Mouse (Mus musculus): ENCODE results near the gene Myo18a. TPM values are rescaled to one million over a fixed set of nuclear protein-coding genes. Genes with fewer than 3 reads are reported as not detected.

Gene Myo18a
- polyA plus RNA-seq, 1 experiment from 2014 or later, result 43.7 TPM

DNA sequence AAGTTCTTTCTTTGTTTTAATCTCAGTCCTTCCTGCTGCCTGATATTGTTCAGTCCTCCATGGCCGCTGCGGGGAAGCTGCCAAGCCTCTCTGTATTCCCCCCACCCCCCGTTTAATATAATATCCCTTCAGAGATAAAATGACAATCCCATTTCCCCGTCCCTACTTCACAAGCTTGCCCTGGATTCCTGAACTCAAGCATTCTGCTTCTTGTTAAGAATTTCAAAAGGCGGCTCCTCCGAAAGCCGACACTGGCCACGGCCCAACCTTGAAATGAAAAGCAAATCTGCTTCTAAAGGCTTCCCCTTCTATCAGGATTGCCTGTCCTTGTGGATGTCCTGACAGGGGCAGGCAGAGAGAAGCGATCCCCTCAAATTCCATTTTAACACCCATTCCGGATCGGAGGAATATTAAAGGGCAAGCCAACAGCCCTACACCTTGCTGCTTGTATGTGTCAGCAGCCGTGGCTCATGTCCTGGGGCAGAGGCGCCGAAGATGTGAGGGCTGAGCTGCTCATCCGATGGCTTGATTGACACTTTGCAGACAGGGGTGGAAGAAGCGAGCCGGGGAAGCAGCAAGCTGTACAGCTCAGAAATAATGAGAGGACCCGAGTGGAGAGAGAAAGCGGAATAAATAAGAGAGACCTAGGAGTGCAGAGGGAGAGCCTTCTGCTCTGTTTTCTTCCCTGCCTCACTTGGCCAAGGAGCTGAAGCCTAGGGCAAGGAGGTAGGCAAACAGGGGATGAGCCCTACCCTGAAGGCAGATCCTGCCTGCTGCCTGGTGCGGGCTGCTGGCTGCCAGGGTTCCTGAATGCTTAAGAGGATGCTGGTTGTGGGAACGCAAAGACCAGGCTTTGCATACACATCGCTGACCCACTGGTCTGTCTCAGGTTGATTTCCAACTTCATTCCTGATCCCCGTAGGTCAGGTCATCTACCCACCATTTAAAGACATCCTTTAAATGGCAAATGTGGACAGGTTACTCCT is 134.1 kb downstream of the Myo18a start:
- H3K36me3 ChIP-seq, result no peaks in the 10 kb centered on the region
- ATAC-seq (ENCODE audit: low FRiP score, low read depth), result no peak
- 0 out of 2 replicates have a peak, but pooled peaks cover 3% of the 10 kb centered on the region for H3K27me3 ChIP-seq
- H3K4me2 ChIP-seq, result peak overlapping the region; percentile 44
- peak overlapping the region; percentile 33; the same call in 1 of the 2 replicates for H3K9ac ChIP-seq
- H3K27ac ChIP-seq (replicated peaks), result peak overlapping the region; percentile 83
- 10% methylated on average over 23 of the region's 23 CpGs for WGBS
- no peaks in the 10 kb centered on the region for H3K9me3 ChIP-seq
- H3K4me3 ChIP-seq, result 0 out of 2 replicates have a peak overlapping the region, but pooled peaks have one; percentile 9
- peaks cover 76% of the 10 kb centered on the region for H3K4me1 ChIP-seq (replicated peaks)

DNA sequence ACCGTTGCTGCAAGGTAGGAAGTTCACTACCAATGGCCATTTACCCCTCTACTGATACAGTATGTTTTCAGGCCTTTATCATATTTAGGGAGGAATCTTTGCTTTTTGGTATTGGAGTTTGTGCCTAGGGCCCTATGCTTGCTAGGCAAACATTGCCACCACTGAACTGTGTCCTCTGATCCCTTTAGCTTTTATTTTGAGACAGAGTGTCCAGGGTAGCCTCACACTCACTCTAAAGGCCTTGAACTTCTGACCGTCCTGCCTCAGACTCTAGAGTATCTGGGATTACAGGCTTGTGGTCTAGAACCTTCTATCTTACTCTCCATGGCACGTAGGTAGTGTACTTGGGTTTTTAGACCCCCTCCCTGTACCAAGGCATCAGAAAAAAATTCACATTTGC is 137.1 kb downstream of the Myo18a start:
- 0 out of 2 replicates have a peak, but pooled peaks cover 3% of the 10 kb centered on the region for H3K27me3 ChIP-seq
- no peak for ATAC-seq (ENCODE audit: low FRiP score, low read depth)
- no peak overlapping the region for H3K9ac ChIP-seq
- peaks cover 62% of the 10 kb centered on the region for H3K4me1 ChIP-seq (replicated peaks)
- H3K27ac ChIP-seq (replicated peaks), result no peak overlapping the region
- H3K9me3 ChIP-seq, result no peaks in the 10 kb centered on the region
- H3K4me3 ChIP-seq, result no peak overlapping the region
- 95% methylated on average over 3 of the region's 3 CpGs for WGBS
- H3K36me3 ChIP-seq, result no peaks in the 10 kb centered on the region
- H3K4me2 ChIP-seq, result no peak overlapping the region

DNA sequence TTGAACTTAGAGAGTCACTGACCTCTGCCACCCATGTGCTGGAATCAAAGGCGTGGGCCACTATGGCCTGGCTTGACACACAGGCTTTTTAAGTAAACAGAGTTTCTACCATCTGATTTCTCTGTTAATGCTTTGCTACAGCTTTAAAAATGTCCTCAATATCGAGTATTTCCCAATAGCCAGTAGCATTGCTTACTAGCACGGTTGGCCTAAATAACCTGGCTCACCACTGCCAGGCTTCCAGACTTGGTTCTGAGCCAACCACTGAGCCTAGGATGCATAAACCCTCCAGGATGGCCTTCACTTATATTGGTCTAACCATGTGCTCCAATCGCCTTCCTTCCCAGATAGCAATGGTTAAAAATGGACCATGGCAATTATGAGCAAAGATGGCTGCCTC is 137.7 kb downstream of the Myo18a start:
- no peak overlapping the region for H3K4me3 ChIP-seq
- H3K36me3 ChIP-seq, result no peaks in the 10 kb centered on the region
- no peak overlapping the region for H3K4me2 ChIP-seq
- H3K4me1 ChIP-seq (replicated peaks), result peaks cover 57% of the 10 kb centered on the region
- 0 out of 2 replicates have a peak, but pooled peaks cover 3% of the 10 kb centered on the region for H3K27me3 ChIP-seq
- no peak for ATAC-seq (ENCODE audit: low FRiP score, low read depth)
- H3K27ac ChIP-seq (replicated peaks), result no peak overlapping the region
- no peak overlapping the region for H3K9ac ChIP-seq
- no peaks in the 10 kb centered on the region for H3K9me3 ChIP-seq
- 90% methylated on average over 4 of the region's 4 CpGs for WGBS

DNA sequence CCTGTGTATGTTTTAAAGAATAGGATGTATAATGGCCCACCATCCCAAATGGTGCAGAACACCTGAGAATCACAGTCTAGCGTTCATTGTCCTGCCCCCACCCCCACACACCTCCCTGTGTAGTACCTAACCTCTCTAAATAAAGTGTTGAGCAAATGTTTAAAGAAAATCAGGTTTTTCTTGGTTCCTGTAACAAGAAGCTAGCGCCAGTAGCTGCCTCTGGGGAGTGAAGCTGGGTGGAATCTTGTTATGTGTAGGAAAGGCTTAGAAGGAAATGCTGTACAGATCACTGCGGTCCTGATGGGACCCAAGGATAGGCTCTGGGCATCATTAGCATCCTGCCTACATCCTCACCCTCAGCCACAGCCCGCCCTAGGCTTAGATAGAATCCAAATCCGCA is 138.3 kb downstream of the Myo18a start:
- H3K9ac ChIP-seq, result no peak overlapping the region
- WGBS, result 46% methylated on average over 5 of the region's 5 CpGs
- no peak overlapping the region for H3K4me3 ChIP-seq
- no peak overlapping the region for H3K4me2 ChIP-seq
- H3K27me3 ChIP-seq, result 0 out of 2 replicates have a peak, but pooled peaks cover 3% of the 10 kb centered on the region
- no peak for ATAC-seq (ENCODE audit: low FRiP score, low read depth)
- H3K36me3 ChIP-seq, result no peaks in the 10 kb centered on the region
- peaks cover 57% of the 10 kb centered on the region for H3K4me1 ChIP-seq (replicated peaks)
- peak overlapping the region; percentile 61 for H3K27ac ChIP-seq (replicated peaks)
- no peaks in the 10 kb centered on the region for H3K9me3 ChIP-seq

DNA sequence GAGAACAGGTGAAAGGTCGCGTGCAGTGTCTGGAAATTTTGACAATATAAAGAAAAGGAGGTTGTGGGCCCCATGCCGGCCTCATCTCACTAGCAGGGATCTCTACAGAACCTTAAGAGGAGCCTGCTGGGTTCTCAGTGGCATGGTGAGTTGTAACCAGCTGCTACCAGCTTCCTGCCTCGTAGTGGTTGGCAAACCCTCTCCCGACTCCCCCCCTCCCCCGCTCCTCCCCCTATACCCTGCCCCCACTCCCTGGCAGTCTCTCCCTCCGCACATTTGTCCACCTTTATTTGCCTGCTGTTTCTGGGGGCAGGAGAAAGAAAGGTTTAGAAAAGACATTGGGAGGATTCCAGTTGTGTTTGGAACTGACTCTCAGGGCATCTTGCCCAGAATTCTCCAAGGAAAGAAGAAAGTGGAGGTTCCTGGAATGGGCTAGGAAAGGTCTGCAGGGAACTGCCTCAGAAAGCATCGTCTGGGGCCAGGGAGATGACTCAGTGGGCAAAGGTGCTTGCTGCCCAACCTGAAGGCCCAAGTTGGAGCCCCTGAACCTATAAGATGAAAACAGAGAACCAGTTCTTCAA is 138.8 kb downstream of the Myo18a start:
- 0 out of 2 replicates have a peak, but pooled peaks cover 3% of the 10 kb centered on the region for H3K27me3 ChIP-seq
- no peaks in the 10 kb centered on the region for H3K9me3 ChIP-seq
- 27% methylated on average over 8 of the region's 8 CpGs for WGBS
- H3K4me1 ChIP-seq (replicated peaks), result peaks cover 56% of the 10 kb centered on the region
- no peak overlapping the region for H3K4me2 ChIP-seq
- no peak overlapping the region for H3K9ac ChIP-seq
- no peak overlapping the region for H3K4me3 ChIP-seq
- no peaks in the 10 kb centered on the region for H3K36me3 ChIP-seq
- H3K27ac ChIP-seq (replicated peaks), result peak overlapping the region; percentile 61
- peak; percentile 44; the same call in 1 of the 2 replicates for ATAC-seq (ENCODE audit: low FRiP score, low read depth)

DNA sequence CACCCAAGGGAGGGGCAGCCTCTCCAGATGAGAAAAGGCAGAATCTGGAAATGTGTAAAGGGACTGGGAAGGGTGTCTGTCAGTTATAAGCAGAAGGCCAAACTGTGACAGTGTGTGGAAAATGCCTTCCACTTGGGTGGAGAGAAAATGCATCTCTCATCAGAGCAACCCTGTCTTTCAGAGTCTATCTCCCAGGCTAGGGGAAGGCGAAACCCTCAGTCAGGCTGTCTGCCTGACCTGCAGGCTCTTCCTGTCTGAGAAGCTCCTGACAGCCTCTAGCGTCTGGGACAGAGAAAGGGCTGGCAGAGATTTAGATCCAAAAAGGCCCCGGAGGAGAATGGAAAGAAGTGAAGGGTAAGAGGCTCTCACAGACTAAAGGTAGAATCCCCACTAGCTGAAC is 140.7 kb downstream of the Myo18a start:
- Histone ChIP-seq H3K9ac (no peak overlapping the region), H3K27me3 (no peaks in the 10 kb centered on the region), H3K9me3 (no peaks in the 10 kb centered on the region), H3K36me3 (no peaks in the 10 kb centered on the region), H3K4me2 (no peak overlapping the region), H3K4me3 (no peak overlapping the region), H3K27ac (replicated peaks) (peak overlapping the region; percentile 59), H3K4me1 (replicated peaks) (peaks cover 45% of the 10 kb centered on the region)
- ATAC-seq (ENCODE audit: low FRiP score, low read depth), result no peak
- whole genome bisulfite sequencing, result 12% methylated on average over 3 of the region's 3 CpGs

DNA sequence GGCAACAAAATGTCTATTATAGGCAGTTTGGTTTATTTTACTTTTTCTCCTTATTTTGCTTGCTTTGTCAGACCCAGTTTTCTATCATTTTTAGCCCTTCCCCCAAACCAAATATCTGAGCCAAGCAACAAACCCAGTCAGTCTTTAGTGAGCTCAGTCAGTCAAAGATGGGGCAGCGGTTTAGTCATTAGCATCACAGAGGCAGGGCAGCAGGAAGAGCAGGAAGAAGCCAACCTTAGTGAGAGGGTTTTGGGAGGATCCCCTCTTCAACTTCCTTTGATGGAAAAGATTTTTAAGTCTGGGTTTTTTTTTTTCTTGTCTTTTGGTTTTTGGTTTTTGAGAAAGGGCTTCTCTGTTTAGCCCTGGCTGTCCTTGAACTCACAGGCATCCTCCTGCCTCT is 141.7 kb downstream of the Myo18a start:
- no peak for ATAC-seq (ENCODE audit: low FRiP score, low read depth)
- Histone ChIP-seq H3K4me3 (no peak overlapping the region), H3K27ac (replicated peaks) (no peak overlapping the region), H3K9ac (no peak overlapping the region), H3K27me3 (no peaks in the 10 kb centered on the region), H3K4me1 (replicated peaks) (peaks cover 50% of the 10 kb centered on the region), H3K36me3 (no peaks in the 10 kb centered on the region), H3K9me3 (no peaks in the 10 kb centered on the region), H3K4me2 (no peak overlapping the region)
- 38% methylated on average over 1 of the region's 1 CpGs for WGBS

DNA sequence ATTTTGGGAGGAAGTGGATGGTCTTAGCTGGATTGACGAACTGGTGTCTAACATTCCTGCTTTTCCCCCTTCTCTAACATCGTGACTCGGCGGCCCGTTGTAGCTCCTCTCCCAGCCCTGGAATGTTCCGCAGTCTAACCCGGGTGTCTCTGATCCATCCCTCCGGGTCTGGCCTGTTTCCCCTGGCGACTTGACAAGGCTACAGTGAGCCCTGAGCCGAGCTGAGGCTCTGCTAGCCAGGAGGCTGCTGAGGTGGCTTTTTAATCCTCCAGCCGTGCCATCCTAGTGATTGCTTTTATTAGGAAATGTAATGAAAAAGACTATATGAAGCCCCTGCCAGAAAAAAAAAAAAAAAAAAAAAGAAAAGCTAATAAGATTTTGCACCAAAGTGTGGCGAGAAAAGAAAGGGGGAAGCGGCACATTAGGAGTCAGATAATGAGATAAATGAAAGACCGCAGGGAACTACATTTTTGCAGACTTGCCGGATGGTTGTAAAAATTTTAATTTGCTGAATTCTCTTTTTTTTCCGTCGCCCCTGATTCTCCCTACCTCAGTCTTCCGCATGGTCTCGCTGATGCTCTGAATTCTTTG is 143.1 kb downstream of the Myo18a start:
- H3K36me3 ChIP-seq, result no peaks in the 10 kb centered on the region
- 0 out of 2 replicates have a peak, but pooled peaks cover 3% of the 10 kb centered on the region for H3K27me3 ChIP-seq
- ATAC-seq (ENCODE audit: low FRiP score, low read depth), result no peak
- H3K4me1 ChIP-seq (replicated peaks), result peaks cover 47% of the 10 kb centered on the region
- H3K9ac ChIP-seq, result no peak overlapping the region
- no peaks in the 10 kb centered on the region for H3K9me3 ChIP-seq
- H3K27ac ChIP-seq (replicated peaks), result peak overlapping the region; percentile 81
- H3K4me2 ChIP-seq, result peak overlapping the region; percentile 28; the same call in 1 of the 2 replicates
- H3K4me3 ChIP-seq, result no peak overlapping the region
- WGBS, result 16% methylated on average over 19 of the region's 19 CpGs

DNA sequence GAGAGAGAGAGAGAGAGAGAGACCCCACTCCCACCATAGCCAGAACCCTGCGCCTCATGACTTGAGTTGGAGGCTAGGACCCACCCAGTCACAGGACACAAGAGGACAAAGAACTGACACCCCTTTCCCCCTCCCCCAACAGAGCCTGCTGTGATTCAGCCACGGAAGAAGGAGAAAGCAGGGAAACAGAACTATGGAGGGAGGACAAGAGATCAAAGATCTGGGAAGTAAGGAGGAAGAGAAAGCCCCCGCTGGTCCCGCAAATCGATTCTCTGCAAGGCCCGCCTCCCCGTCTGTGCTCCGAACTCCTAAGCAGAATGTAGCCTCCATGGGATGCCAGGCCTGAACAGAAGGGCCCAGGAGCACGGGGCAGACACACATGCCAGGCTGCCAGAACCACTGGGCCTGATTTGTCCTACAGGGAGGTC is 143.7 kb downstream of the Myo18a start:
- WGBS, result 7% methylated on average over 9 of the region's 9 CpGs
- peak; percentile 46; the same call in 1 of the 2 replicates for ATAC-seq (ENCODE audit: low FRiP score, low read depth)
- Histone ChIP-seq H3K27me3 (0 out of 2 replicates have a peak, but pooled peaks cover 3% of the 10 kb centered on the region), H3K4me1 (replicated peaks) (peaks cover 44% of the 10 kb centered on the region), H3K4me3 (no peak overlapping the region), H3K4me2 (peak overlapping the region; percentile 28), H3K9me3 (no peaks in the 10 kb centered on the region), H3K27ac (replicated peaks) (peak overlapping the region; percentile 81), H3K36me3 (no peaks in the 10 kb centered on the region), H3K9ac (no peak overlapping the region)

DNA sequence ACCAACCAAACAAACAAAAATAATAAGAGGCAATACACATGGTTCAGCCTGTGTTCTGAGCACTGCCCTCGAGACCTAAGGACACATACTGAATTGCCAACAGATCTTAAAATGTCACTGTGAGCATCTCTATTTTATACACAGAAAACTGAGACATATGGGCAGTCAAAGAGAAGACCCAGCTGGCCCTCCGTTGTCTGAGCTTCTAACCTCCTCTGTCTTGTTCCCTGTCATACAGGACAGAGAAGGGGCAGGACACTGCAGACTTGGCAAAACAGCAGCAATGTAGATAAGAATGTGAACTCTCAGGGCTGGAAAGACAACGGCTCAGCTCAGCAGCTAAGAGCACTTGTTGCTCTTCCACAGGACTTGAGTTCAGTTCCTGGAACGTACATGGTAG is 145.4 kb downstream of the Myo18a start:
- Histone ChIP-seq H3K4me2 (no peak overlapping the region), H3K36me3 (no peaks in the 10 kb centered on the region), H3K27me3 (0 out of 2 replicates have a peak, but pooled peaks cover 3% of the 10 kb centered on the region), H3K27ac (replicated peaks) (no peak overlapping the region), H3K4me3 (no peak overlapping the region), H3K9ac (no peak overlapping the region), H3K9me3 (no peaks in the 10 kb centered on the region), H3K4me1 (replicated peaks) (peaks cover 37% of the 10 kb centered on the region)
- 85% methylated on average over 4 of the region's 4 CpGs for WGBS
- no peak for ATAC-seq (ENCODE audit: low FRiP score, low read depth)

DNA sequence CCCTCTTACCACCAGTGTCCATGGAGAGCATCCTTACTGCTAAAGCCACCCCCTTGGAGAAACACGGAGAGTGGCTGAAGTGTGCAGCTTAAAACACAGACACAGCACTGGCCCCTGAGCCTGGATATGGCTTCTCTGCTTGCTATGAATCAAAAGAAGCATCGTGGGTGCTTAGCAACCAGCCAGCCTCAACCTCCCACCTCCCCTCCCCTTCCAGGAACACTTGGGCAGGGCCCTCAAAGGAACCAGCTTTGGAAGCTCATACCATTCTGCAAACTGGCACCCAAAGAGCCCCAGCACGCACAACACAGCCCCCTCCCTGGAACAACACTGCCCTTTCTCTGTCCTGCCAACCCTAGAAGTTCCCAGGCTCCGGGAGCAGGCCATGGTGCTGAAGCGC is 146.3 kb downstream of the Myo18a start:
- Histone ChIP-seq H3K36me3 (no peaks in the 10 kb centered on the region), H3K4me2 (no peak overlapping the region), H3K4me1 (replicated peaks) (peaks cover 38% of the 10 kb centered on the region), H3K9ac (no peak overlapping the region), H3K27ac (replicated peaks) (no peak overlapping the region), H3K4me3 (no peak overlapping the region), H3K27me3 (0 out of 2 replicates have a peak, but pooled peaks cover 3% of the 10 kb centered on the region), H3K9me3 (no peaks in the 10 kb centered on the region)
- ATAC-seq (ENCODE audit: low FRiP score, low read depth), result no peak
- 36% methylated on average over 5 of the region's 5 CpGs for WGBS
